Mouse (Mus musculus) c-Kit-positive CD71-positive TER-119-negative erythroid progenitor cells, embryonic 14.5 days (primary cell): ENCODE results near the gene Gm49380.

Experiments
- DNase-seq: peaks from one replicate; pipeline ENCODE4 v3.0.0-alpha.2; 2013; ENCODE audit warnings: low read depth

The Gm49380 gene

GRCm38 (mm10) chr9:44075276-44075995 is 37.9 kb downstream of the Gm49380 start:
- no peak for DNase-seq

GRCm38 (mm10) chr9:44074395-44075275 is 38.7 kb downstream of the Gm49380 start:
- peak; percentile 58 for DNase-seq

GRCm38 (mm10) chr9:44073115-44073514 is 40.2 kb downstream of the Gm49380 start:
- DNase-seq, result no peak

GRCm38 (mm10) chr9:44072599-44072915 is 40.7 kb downstream of the Gm49380 start:
- no peak for DNase-seq

GRCm38 (mm10) chr9:44071914-44072598 is 41.2 kb downstream of the Gm49380 start:
- no peak for DNase-seq

- DNase-seq, result no peak
Observed at GRCm38 (mm10) chr9:44070844-44071231, 42.5 kb downstream of the Gm49380 start.

GRCm38 (mm10) chr9:44070113-44070843 is 43.0 kb downstream of the Gm49380 start:
- DNase-seq, result no peak

- DNase-seq, result no peak
Observed at GRCm38 (mm10) chr9:44069252-44069651, 44.0 kb downstream of the Gm49380 start.

- no peak for DNase-seq
Observed at GRCm38 (mm10) chr9:44067960-44068330, 45.4 kb downstream of the Gm49380 start.

- no peak for DNase-seq
Observed at GRCm38 (mm10) chr9:44067241-44067959, 45.9 kb downstream of the Gm49380 start.

GRCm38 (mm10) chr9:44066785-44067225 is 46.5 kb downstream of the Gm49380 start, which contains the start of gene Usp2:
TSS of gene Usp2 (plus strand) at chr9:44067021.
- peak; percentile 96 for DNase-seq

GRCm38 (mm10) chr9:44065177-44065576 is 48.1 kb downstream of the Gm49380 start:
- no peak for DNase-seq

- DNase-seq, result no peak
Observed at GRCm38 (mm10) chr9:44058606-44059005, 54.7 kb downstream of the Gm49380 start.

- no peak for DNase-seq
Observed at GRCm38 (mm10) chr9:44053936-44054335, 59.4 kb downstream of the Gm49380 start.

- no peak for DNase-seq
Observed at GRCm38 (mm10) chr9:44052855-44053254, 60.4 kb downstream of the Gm49380 start.

- no peak for DNase-seq
Observed at GRCm38 (mm10) chr9:44049381-44050165, 63.7 kb downstream of the Gm49380 start.

- DNase-seq, result no peak
Observed at GRCm38 (mm10) chr9:44048541-44049380, 64.5 kb downstream of the Gm49380 start.

GRCm38 (mm10) chr9:44047571-44048490 is 65.5 kb downstream of the Gm49380 start:
- DNase-seq, result no peak
